Mouse (Mus musculus): ENCODE data around the gene Cldn6.
A peak's percentile ranks its signal among the peaks of the same experiment; 100 is the strongest.

Cldn6 gene

DNA sequence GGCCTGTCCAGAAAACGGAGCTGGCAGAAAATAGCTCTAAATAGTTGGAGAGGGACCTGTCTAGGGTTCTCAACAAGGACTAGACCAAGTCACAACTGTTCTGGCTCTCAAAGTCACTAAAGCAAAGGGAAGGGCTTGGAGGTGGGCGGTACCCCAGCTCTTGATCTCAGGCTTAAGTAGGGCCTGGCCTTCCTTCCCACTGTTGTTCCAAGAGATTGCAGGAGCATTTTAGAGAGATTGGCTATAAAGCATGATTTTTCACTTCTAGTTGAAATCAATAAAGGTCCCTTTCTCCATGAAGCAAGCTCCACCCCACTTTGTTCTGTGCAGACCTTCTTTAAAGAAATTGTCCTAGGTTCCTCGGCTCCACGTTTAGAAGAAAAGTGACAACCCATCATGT lies 46.4 kb downstream of the Cldn6 start:
- no peak for DNase-seq

DNA sequence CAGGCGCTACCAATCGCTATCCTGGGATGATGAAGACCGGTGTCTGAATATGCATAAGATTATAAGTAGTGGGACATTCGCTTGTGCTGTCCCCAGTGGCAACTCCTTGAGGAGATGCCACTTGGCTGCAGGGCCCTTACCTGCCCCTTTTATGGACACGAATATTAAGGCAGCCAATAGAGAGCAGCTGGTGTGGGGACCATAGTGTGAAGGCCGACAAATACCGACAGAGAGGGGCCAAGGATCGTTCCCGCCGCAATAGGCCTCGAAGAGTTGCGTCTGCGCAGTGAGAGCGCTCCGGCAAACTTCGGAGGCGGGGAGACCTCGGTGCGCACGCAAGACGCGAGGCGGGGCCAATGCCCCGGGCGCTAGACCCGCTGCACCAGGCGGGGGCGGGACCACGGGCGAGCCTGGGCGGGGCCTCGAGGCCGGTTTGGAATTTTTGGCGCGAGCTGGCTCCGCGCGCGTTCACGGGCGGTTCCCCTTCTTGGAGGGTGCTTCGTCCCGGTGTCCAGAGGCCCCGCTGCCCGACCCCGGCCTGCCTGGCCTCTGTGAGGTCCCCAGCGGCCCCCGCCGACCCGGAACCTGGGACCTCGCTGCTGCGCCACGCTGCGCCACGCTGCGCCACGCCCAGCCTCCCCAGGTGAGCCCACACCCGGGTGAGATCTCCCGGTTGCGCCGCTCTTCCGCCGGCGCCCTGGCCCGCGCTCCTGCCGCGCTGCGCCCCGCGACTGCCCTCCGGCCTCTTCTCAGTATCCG lies 47.1 kb downstream of the Cldn6 start, which contains the start of gene Pkmyt1:
TSS of gene Pkmyt1 (plus strand) at position 338 of the 759 bp plus-strand sequence.
- DNase-seq = peak; percentile 95 to 97

DNA sequence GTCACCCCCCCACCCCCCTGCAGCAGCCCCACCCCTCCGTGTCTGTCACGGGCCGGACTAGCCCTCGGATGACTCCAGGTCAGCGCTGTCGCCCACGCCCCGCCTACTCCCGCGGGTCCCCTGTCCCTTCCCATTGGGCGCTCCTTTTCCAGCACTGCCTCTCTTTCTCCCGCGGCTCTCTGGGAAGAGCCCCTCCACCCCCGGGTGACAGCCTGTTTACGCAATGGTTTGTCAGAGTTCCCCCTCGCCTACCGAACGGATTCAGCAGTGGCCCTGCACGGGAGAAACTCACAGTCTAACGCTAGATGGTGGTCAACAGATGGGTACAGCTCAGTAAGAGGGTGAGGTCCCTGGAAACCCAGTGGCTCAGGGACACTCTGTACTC lies 47.7 kb downstream of the Cldn6 start:
- DNase-seq = peak; percentile 66 to 76

DNA sequence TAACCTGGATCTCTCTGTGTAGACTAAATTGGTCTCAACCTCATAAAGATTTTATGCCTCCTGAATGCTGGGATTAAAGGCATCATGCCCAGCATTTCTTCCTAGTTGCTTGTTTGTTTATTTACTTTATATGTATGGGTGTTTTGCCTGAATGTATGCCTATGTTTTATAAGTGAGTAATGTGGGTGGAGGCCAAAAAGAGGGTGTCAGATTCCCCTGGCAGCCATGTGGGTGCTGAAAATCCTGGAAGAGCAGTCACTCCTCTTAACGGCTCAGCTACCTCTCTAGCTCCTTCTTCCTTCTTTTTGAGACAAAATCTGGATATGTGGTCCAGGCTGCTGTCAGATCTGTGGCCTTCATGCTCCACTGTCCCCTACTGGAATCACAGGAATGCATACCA lies 51.4 kb downstream of the Cldn6 start:
- DNase-seq = no peak

Data from cerebellum, adult 18-20 months (tissue).